Mouse (Mus musculus): Measurements from ENCODE around the gene Plce1.

Plce1 gene

DNA sequence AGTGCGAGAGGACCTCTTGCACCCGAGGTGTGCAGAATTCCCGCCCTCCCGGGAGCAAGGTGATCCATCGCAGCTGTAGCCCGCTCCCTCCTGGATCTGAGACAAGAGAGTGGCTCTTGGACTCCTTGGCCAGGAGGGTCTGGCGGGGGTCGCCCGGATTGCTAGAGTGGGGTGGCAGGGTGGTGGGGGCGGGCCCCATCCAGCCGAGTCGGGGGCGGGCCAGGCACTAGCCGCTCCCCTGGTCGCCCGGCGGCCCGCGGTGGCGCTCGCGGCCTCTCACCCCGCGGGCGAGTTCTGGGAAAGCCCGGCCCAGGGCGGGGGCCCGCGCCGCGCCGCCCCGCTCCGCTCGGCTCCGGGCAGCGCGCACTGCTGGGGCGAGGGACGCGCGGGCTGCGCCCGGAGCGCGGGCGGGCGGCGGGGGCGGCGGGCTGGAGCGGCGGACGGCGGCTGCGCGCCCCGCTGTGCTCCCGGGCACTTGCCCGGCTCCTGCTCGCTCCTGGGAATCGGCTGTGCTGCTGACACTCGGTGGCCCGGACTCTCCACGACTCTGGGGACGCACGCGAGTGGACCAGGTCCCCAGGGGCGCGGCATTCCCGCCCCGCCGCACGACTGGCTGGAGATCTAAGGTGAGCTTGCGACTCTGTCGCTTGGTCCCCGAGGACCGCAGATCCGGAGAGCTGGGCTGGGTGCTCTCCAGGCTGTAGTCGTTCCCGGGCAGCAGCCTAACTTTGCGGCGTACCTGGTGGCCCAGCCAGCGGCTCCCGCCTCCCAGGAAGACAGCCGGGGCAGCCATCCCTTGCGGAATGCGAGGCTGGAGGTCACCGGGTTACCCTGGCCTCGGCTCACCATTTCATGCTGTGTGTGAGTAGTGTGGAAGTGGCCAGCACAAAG lies at the start of gene Plce1:
Plce1 (plus strand) TSS at position 379 of the 891 bp plus-strand sequence.
- no peak for DNase-seq (ENCODE audit: low read depth, low spot score)

DNA sequence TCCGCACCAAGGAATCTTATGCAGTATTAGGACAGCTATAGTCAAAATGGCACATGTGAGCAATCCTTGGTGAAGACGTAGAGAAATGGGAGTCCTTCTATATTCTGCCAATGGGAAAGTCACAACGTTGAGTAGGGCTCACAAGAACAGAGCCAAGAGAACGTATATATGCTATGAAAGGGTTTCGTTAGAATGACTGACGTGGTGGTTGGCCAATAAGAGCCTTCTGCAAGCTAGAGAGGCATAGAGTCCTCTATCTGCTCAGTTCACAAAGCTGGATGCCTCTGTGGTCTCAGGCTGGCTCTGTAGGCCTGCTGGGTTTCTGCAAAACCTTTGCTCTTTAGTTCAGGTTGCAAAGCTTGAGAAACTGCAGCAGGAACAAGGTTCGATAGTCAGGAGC lies 49.6 kb upstream of the Plce1 start:
- DNase-seq (ENCODE audit: low read depth, low spot score) = no peak

DNA sequence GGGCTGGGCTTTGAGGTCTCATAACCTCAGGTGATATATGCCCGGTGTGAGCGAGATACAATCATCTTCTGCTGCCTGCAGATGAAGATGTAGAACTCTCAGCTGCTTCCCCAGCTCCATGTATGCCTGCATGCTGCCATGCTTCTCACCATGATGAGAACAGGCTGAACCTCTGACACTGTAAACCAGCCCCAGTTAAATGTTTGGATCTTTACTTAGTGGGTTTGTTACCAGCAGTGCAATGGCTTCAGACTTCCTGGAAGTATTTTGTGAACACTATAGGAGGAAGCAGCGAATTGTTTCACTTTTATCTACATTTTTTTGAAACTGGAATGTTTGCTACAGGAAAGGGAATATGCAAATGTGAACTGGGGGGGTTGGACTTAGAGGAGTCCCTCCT lies 48.9 kb upstream of the Plce1 start:
- no peak for DNase-seq (ENCODE audit: low read depth, low spot score)

DNA sequence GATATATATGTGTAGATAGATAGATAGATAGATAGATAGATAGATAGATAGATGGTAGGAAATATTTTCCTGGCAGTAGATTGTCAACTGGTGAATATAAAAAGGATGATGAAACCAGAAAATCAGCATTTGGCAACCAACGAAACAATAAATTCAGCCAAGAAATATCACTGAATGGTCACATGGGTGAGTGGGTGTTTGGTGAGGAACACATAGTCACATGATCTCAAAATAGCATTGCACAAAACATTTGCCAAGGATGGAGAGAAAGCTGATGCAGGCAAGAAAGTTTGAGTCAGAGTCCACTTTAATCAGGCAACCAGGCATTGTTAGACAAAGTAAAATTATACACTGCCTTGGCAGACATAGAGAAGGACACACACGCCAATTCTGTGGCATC lies 47.5 kb upstream of the Plce1 start:
- no peak for DNase-seq (ENCODE audit: low read depth, low spot score)

DNA sequence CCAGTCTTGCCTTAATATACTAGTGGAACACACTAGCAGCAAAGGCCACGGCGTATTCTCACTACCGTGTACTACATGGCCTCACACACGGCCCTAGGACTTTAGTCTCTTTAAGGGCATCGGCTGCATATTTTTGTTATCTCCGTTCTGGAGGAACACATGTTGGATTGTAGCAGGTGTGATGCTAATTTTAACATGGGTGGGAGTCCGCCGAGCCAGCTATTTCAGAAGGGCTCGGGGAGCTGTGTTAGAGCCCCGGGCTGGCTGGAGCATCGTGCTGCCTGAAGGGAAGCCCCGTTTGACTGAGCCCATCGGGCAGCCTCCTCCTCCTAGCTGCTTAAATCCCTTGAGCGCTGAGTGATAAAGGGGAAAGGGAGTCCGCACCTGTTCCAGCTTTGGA lies 45.7 kb upstream of the Plce1 start:
- DNase-seq (ENCODE audit: low read depth, low spot score) = no peak

DNA sequence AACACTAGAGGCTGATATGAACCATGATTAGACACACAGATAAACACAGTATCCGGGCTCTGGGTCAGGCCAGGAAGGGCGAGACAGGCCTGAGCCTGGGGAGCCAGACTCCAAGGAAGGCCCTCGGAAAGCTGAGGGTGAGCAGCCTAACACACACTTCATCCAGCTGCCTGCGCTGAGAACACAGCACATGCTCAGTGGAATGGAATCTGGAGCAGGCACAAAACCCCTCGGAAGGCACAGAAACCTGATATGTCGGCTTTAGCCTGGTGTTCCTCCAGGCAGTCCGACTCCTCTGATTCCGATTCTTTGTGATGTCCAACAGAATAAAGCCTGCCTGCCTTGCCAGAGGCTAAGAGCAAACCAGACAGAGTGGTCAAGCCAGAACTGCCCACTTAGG lies 39.0 kb upstream of the Plce1 start:
- no peak for DNase-seq (ENCODE audit: low read depth, low spot score)

DNA sequence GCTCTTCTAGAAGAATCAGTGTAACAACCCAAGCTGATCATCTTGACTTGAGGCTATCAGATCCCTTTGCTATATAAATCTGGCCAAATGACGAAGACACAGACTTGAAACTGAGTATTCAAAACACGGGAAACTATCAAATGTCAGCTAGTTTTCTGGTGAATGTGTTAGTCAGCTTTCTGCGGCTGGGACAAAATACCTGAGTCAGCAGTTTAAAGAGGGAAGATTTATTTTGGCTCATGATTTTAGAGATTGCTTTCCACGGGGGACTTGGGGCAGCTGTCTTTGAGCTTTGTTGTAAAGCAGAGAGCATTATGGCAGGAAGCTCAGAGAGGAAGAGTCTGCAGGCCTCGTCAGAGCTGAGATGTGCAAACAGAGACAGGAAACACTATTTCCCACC lies 35.2 kb upstream of the Plce1 start:
- no peak for DNase-seq (ENCODE audit: low read depth, low spot score)

DNA sequence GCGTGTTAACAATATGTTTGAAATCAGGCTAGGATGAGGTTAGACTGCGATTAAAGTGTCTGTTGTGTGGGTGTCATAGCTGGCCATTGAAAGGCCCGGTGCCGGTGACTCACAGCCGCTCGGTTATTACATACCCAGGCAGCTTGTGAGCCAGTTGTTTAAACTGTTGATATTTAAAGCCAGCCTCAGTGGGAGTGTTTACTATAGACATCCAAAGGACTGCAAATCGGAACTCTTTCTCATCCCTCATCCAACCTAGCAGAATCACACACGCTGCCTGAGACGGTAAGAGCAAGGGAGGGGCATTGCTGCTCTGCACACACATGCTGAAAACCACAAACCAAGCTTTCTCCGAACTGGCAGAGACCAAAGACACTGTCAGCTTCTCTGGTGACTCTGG lies 25.7 kb upstream of the Plce1 start:
- DNase-seq (ENCODE audit: low read depth, low spot score) = no peak

DNA sequence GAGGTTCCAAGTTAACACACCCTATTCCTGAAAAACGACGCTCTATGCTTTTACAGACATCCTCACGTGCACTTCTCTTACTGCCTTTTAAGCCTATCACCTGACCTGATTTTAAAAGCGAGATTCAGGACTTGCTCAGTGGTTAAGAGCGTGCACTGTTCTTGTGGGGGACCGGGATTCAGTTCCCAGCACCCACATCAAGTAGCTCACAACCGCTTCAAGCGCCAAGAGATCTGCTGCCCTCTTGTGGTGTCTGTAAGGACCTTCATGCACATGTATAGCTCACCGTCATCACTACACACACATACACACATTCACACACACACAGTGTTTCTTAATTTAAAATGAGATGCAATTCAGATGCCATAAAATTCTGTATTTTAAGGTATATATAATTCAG lies 21.9 kb upstream of the Plce1 start:
- no peak for DNase-seq (ENCODE audit: low read depth, low spot score)

DNA sequence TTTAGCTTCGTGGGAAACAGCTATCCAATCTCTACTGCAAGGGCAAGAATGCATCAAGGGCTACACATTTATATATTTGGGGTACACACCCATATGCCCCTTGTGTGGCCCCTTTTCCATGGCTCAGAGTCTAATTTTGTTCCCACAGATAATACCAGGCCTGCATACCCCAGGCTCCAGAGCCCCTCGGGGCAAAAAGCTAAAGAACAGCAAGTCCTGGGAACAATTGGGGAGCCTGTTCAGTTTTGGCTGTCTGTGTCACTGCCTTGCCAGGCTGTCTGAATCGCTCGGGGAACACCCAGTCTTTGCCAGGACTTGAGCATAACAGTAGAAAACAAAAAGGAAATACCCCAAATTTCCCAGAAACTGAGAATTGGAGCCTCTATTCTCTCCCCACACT lies 20.2 kb upstream of the Plce1 start:
- DNase-seq (ENCODE audit: low read depth, low spot score) = no peak

DNA sequence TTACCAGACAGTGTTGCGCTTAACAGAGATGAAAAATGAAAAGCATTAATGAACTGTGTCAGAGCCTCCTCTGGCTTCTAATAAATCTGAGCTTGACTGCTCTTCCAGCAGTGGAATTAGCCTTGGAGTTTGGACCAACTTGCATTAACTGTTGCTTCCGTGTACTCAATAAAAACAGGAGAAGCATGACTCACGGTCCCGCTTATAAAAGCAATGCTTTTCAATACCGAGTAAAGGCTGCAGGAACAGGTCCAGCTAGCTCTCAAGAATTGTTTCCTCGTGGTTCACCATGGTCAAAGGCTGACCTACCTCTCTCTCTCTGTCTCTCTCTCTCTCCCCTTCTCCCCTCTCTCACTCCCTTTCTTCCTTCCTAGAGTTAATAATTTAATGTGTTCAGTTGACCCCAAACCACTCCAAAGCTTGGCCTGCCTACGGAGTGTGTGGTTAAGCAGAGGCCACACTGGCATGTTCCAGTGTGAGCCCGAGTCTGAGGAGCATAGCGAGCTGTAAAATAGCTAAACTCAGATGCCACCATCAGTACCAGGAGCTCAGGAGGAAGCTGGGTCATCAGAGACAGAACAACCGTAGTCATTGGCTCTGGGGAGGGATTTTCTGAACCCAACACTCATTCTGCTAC lies 10.5 kb upstream of the Plce1 start:
- DNase-seq (ENCODE audit: low read depth, low spot score) = no peak

DNA sequence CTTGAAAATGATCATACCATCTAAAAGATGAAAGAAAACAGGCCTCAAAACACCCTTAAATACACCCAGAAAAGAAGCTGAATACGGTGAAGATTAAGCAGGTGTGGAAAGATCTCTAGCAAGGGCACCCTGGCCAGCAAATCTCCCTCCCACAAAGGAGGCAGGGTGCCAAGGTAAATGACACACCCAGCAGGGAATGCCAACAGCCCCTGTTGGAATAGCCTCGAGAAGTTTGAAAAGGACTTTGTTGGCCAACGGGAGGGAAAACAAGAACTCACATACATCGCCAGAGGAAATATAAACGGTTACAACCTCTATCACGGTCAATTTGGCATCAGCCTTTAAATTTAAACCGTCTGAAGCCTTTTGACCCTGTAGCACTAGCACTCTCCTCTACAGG lies 5.5 kb upstream of the Plce1 start:
- DNase-seq (ENCODE audit: low read depth, low spot score) = no peak

DNA sequence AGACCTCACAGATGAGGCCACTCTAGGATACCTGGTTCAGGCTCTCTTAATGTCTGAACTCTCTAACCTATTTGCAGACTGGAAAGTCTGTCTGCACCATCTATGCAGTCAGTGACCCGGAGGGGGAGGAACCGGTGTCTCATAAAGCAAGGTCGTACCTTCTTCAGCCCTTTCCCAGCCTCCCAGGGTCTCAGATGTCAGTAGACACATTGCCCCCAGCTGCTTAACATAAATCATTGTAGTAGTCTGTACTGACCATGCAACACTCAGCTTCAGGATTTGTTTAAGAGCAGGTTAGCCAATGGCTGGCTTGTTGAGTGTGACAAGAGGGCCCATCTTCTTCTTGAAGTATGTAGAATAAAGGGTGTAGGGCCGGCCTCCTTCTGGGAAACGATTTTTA lies 2.6 kb upstream of the Plce1 start:
- DNase-seq (ENCODE audit: low read depth, low spot score) = no peak

DNA sequence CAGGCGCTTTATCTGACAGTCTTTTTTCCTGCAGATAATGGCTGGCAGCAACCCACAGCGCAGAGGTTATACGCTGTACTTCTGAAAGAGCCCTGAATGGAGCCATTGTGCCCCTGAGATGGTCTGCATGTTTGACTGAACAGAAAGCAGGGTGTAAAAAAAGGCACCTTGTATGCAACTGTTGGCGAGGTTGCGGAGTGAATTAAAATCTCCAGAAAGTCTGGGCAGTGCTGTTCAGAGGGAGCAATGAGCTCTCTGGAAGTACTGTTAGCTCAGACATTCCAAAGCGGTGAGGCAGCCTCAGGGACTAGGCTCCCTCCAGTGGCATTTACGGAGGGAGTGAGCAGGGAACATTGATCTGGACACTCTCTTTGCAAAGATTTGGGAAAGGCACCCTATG lies 2.0 kb upstream of the Plce1 start:
- no peak for DNase-seq (ENCODE audit: low read depth, low spot score)

DNA sequence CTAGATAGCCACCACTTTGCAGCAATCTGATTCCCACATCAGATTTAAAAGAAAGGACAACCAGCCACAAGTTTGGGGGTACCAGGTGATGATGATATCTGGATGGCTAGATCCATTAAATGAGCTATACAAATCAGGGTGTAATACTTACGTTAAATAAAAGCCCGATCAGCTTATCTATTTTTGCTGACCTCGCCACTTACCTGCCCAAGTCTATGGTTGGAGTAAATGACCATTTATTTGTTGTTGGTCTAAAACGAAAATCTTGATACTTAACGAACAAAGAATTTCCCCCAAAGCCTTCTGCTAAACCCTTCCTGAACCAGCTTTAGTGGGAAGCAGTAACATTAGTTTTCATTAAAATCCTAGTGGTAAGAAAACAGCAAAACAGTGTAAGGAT lies 1.4 kb upstream of the Plce1 start:
- no peak for DNase-seq (ENCODE audit: low read depth, low spot score)

DNA sequence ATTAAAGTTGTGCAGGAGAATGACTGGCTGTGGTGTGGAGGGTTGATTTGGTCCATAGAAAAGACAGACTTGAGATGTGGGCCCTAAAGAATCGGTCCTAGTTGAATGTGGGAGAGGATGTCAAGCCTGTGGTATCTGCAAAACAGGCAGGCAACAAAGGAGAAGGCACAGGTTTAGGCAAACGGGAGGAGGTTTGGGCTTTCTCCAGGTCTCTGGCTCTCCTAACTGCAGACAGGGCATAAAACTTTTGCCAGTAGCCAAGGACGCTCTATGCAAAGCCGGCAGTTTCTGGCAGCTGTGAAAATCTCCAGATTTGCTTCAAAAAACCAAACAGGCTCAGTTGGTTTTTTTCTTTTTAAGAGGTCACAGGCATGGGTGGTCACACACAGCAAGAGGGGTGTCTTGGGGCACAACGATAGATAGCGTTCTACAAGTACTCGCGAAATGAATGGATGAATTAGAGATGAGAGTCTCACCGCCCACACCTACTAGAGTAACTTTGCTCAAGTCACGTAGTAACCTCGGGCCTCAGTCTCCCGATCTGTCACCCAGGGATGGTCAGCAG lies 671 bp upstream of the Plce1 start:
- DNase-seq (ENCODE audit: low read depth, low spot score) = no peak

DNA sequence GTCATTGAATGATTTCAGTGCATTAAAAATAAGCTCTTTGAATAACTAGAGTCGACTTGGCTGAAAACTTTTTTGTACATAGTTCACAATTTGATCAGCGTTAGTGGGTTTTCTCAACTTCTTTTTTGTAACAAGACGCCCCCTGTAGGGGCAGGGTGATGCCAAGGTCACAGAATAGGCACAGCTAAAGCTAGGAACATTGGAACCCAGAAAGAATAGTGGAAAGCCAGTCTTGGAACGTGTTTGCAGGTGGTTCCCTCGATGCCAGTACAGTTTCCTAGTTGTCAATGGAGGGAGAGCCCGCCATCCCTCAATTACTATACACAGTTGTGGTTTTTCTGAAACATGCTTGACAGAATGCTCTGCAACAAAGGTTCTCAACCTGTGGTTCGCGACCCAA lies 997 bp downstream of the Plce1 start:
- DNase-seq (ENCODE audit: low read depth, low spot score) = no peak

DNA sequence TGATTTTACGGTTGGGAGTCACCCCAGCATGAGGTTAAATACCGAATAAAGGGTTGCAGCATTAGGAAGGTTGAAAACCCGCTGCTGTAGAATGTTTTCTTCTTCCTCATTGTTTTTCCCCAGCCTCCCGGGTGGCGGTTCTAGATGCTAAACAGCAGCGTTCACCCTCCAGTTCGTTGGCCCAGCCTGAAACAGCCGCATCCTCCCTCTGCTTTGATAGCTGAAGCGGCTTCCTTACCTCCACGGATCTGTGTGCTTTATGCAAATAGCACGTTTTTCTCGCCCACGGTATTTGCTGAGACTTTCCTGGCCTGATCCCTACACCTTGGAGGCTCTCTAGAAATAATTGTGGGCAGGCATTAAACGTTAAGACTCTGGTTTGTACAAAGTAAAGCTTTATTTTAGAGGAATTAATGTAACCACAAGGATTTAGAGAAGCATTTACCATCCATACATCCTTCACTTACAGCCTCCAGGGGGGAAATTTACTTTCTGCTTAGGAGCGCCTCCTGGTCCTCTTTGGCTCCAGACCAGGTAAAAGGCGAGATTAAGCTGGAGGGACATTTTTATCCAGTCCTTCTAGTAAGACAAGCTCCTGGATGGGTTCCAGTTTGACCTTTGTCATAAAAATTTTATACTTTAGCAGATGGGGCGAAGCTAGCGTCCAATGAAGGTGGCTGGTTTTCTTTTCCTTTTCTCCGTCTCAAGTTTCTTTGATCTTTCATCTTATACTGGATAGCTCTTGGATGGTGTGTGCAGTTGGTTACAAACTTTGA lies 1.7 kb downstream of the Plce1 start:
- DNase-seq (ENCODE audit: low read depth, low spot score) = no peak

DNA sequence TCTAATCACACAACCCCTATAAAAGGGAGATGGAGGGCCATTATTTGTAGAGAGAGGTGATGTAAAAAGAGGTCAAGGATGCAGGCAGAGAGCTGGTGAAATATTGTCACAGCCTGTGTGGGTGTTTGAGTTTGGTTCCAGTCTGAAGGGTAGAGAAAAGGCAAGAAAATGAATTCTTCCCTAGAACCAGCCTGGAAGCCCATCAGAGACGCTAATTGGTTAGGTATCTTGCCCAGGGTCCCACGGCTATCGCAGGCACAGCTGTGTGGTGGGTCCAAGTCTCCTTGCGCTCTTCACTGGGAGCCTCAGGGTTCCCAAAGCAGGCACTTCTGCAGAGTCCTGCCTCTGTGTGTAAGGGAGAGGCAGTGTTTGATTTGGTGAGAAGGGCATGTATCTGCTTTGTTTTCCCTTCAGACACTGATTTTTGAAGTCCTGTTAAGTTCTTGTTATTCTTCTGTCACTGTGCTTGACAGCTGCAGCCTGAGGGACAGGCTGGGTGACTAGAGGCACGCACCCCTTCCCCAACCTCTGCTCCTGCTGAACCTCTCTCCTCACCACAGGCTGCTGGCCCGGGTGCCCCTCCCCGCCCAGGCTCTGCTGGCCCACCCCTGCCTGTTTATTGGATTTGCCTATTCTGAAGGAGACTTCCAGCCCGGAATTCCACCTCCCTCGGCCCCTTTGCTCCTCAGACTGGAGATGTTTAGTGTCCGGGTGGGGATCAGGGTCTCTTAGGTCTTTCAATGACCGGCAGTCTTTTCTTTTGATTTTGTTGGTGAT lies 5.1 kb downstream of the Plce1 start:
- DNase-seq (ENCODE audit: low read depth, low spot score) = no peak

DNA sequence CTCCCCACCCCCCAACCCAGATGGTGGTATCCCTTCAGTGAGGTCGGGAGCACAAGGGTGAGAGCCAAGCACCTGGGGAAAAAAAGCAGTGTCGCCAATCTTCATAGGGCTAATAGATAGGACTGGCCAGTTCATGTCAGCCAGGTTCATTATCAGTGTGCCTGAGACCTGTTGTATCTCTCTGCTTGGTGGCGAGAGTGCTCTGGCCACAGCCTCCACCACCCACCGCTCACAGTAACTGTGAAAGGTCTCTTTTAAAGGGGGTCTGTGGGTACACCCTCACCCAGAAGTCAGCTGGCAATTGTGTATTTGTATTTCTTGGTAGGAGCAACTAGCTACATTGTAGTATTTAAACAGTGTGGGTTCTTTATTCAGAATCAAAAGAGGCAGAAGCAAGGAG lies 6.6 kb downstream of the Plce1 start:
- no peak for DNase-seq (ENCODE audit: low read depth, low spot score)

DNA sequence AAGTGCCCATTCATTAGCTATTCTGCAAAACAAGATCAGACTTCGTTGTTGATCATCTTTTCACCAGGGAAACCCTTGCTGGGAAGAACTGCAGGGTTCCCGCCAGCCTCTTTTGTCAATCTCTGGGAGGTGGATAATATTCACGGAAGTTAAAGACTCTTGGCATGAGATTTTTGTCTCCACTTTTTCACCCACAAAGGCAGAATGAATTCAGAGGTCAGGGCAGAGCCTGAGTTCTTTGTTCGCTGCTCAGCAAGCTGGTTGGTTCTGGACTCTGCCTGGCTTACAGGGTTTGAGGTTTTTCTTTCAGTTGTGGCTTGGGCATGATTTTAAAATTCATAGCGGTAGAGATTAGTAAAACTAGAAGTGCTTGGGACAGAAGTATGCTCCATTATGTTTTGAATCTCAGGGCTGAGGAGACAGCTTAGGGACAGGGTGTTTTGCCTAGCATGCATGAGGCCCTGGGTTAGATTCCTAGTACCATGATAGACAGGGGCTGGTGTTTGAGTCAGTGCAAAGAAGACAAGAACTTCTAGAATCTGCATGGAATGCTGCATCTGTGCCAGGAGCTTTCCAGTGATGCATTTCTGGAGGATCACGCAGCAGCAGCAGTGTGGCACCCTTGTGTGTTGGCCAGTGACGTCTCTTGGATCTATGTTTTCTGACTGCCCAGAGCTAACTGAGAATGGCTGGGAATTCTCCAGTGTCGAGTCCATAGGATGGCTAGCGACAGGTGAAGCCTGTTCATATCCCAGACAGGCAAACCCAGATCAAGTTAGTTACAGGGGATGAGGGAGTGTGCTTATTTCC lies 7.4 kb downstream of the Plce1 start:
- DNase-seq (ENCODE audit: low read depth, low spot score) = no peak

Data from c-Kit-negative CD71-positive TER-119-positive erythroid progenitor cells, embryonic 14.5 days (primary cell).